Mouse (Mus musculus) forebrain, postnatal 0 days (tissue): ENCODE results near the gene Lag3. TPM values are rescaled to one million over a fixed set of nuclear protein-coding genes. Genes with fewer than 3 reads are reported as not detected.

Source experiments
- ATAC-seq: fragments of 200-750 bp; cut with Nextera tagmentation; 2 replicates; pipeline ENCODE4 v1.8.0; 2017; ENCODE audit warnings: mild to moderate bottlenecking, moderate library complexity
- DNase-seq: peaks from one replicate; pipeline ENCODE4 v3.0.0-alpha.2; 2015
- H3K27ac ChIP-seq: fragments of 300-500 bp; sonication (generic); 2 replicates; pipeline ENCODE4 v1.5.1; 2014; ENCODE audit warnings: low read depth, mild to moderate bottlenecking, antibody characterized with exemption, low read length, moderate library complexity, mixed read lengths
- H3K27me3 ChIP-seq: fragments of 300-500 bp; sonication (generic); 2 replicates; pipeline ENCODE4 v1.6.1; 2014; ENCODE audit warnings: mild to moderate bottlenecking, low read length, mixed read lengths; ENCODE audit not compliant: insufficient read depth
- H3K36me3 ChIP-seq: fragments of 300-500 bp; sonication (generic); 2 replicates; pipeline ENCODE4 v1.6.1; 2014; ENCODE audit warnings: mild to moderate bottlenecking, moderate library complexity; ENCODE audit not compliant: insufficient read depth
- H3K4me1 ChIP-seq: fragments of 300-500 bp; sonication (generic); 2 replicates; pipeline ENCODE4 v1.6.1; 2014; ENCODE audit warnings: antibody characterized with exemption; ENCODE audit not compliant: insufficient read depth
- H3K4me2 ChIP-seq: fragments of 300-500 bp; sonication (generic); 2 replicates; pipeline ENCODE4 v1.6.1; 2014; ENCODE audit warnings: low read depth, mild to moderate bottlenecking, moderate library complexity
- H3K4me3 ChIP-seq: fragments of 300-500 bp; sonication (generic); 2 replicates; pipeline ENCODE4 v1.5.1; 2014; ENCODE audit warnings: low read depth, low read length, mixed read lengths
- H3K9ac ChIP-seq: fragments of 300-500 bp; sonication (generic); 2 replicates; pipeline ENCODE4 v1.6.1; 2014; ENCODE audit warnings: mild to moderate bottlenecking
- H3K9me3 ChIP-seq: fragments of 300-500 bp; sonication (generic); 2 replicates; pipeline ENCODE4 v1.6.1; 2016; ENCODE audit warnings: low read length
- CTCF ChIP-seq: sonication (generic); IDR thresholded peaks from 2 replicates; pipeline ENCODE4 v1.5.1; 2016; ENCODE audit warnings: antibody characterized with exemption, control low read depth, low read depth
- WGBS: fragments of 180-500 bp; shearing (Covaris S2); extraction: QIAGEN DNeasy Blood & Tissue Kit; methylation state at CpG from one replicate; pipeline ENCODE4 v1.1.7; 2014; 5-methylcytosine and 5-hydroxymethylcytosine counted together
- polyA plus RNA-seq: library from polyadenylated mRNA; unstranded; fragments of >200 nt; fragmentation: Nextera tagmentation; extraction: Ambion mirVana; gene quantifications from 2 replicates; pipeline ENCODE4 v1.2.1, GENCODE M21; 2015
- total RNA-seq: library from RNA; depleted of rRNA; stranded (reverse); fragments of >200 nt; gene quantifications from 2 replicates; pipeline ENCODE4 v1.2.3, GENCODE M21; 2014

Lag3 gene
- total and polyA plus RNA-seq, 2 experiments from 2014 or later: 1.9 to 3.9 TPM

- DNase-seq: no peak
- no peak for TF ChIP-seq CTCF
- H3K36me3 ChIP-seq: peaks cover 16% of the 10 kb centered on the region; the same call in 1 of the 2 replicates
- no peaks in the 10 kb centered on the region for H3K9me3 ChIP-seq
- ATAC-seq: no peak
- WGBS: 81% methylated on average over 9 of the region's 9 CpGs
- no peak overlapping the region for H3K27ac ChIP-seq
- H3K4me1 ChIP-seq: peaks cover 15% of the 10 kb centered on the region
- no peak overlapping the region for H3K9ac ChIP-seq
- no peaks in the 10 kb centered on the region for H3K27me3 ChIP-seq
- H3K4me3 ChIP-seq: no peak overlapping the region
- no peak overlapping the region for H3K4me2 ChIP-seq
These were observed 51.0 kb downstream of the Lag3 start for GRCm38 (mm10) chr6:124860511-124860910.

- no peak overlapping the region for H3K4me3 ChIP-seq
- peak overlapping the region; percentile 35; the same call in 1 of the 2 replicates for H3K9ac ChIP-seq
- H3K4me1 ChIP-seq: peaks cover 14% of the 10 kb centered on the region
- peak overlapping the region; percentile 23 for H3K4me2 ChIP-seq
- DNase-seq (peak; percentile 85), ATAC-seq (no peak)
- H3K27ac ChIP-seq: peak overlapping the region; percentile 54; the same call in 1 of the 2 replicates
- peak; percentile 89 for TF ChIP-seq CTCF
- peaks cover 20% of the 10 kb centered on the region; the same call in 1 of the 2 replicates for H3K36me3 ChIP-seq
- WGBS: 8% methylated on average over 12 of the region's 12 CpGs
- no peaks in the 10 kb centered on the region for H3K27me3 ChIP-seq
- no peaks in the 10 kb centered on the region for H3K9me3 ChIP-seq
These were observed 51.8 kb downstream of the Lag3 start for GRCm38 (mm10) chr6:124859725-124860124.

- Histone ChIP-seq H3K4me2 (no peak overlapping the region), H3K4me1 (peaks cover 14% of the 10 kb centered on the region), H3K9me3 (no peaks in the 10 kb centered on the region), H3K27me3 (no peaks in the 10 kb centered on the region), H3K4me3 (no peak overlapping the region), H3K36me3 (peaks cover 25% of the 10 kb centered on the region; the same call in 1 of the 2 replicates), H3K27ac (no peak overlapping the region), H3K9ac (no peak overlapping the region)
- no peak for TF ChIP-seq CTCF
- whole genome bisulfite sequencing: 85% methylated on average over 25 of the region's 28 CpGs
- DNase-seq (no peak), ATAC-seq (no peak)
These were observed 52.8 kb downstream of the Lag3 start for GRCm38 (mm10) chr6:124858561-124859318.

GRCm38 (mm10) chr6:124857840-124858530 is 53.5 kb downstream of the Lag3 start:
- peaks cover 14% of the 10 kb centered on the region for H3K4me1 ChIP-seq
- no peak for TF ChIP-seq CTCF
- peaks cover 28% of the 10 kb centered on the region; the same call in 1 of the 2 replicates for H3K36me3 ChIP-seq
- peak overlapping the region; percentile 70 for H3K4me3 ChIP-seq
- H3K9ac ChIP-seq: peak overlapping the region; percentile 98
- peak overlapping the region; percentile 98 for H3K27ac ChIP-seq
- no peaks in the 10 kb centered on the region for H3K9me3 ChIP-seq
- WGBS: 20% methylated on average over 26 of the region's 26 CpGs
- H3K4me2 ChIP-seq: peak overlapping the region; percentile 84
- DNase-seq (no peak), ATAC-seq (no peak)
- no peaks in the 10 kb centered on the region for H3K27me3 ChIP-seq

- ATAC-seq (peak; percentile 89), DNase-seq (peak; percentile 90)
- Histone ChIP-seq H3K9ac (peak within 1 kb of the TSS; percentile 98), H3K9me3 (no peaks in the 10 kb centered on the region), H3K36me3 (peaks cover 33% of the 10 kb centered on the region; the same call in 1 of the 2 replicates), H3K4me3 (peak within 1 kb of the TSS; percentile 70), H3K27ac (peak within 1 kb of the TSS; percentile 98), H3K27me3 (no peaks in the 10 kb centered on the region), H3K4me1 (peaks cover 7% of the 10 kb centered on the region), H3K4me2 (peak within 1 kb of the TSS; percentile 84)
- 2% methylated on average over 78 of the region's 86 CpGs for WGBS
- peak; percentile 82 for TF ChIP-seq CTCF
These were observed 54.3 kb downstream of the Lag3 start, which contains the start of gene P3h3 for GRCm38 (mm10) chr6:124856916-124857839. Gene P3h3 (minus strand): TSS chr6:124857752.

GRCm38 (mm10) chr6:124856321-124856720 is 55.2 kb downstream of the Lag3 start:
- ATAC-seq (peak; percentile 76), DNase-seq (peak; percentile 84)
- Histone ChIP-seq H3K4me1 (peaks cover 7% of the 10 kb centered on the region; the same call in 1 of the 2 replicates), H3K4me3 (peak overlapping the region; percentile 70), H3K27me3 (no peaks in the 10 kb centered on the region), H3K36me3 (peaks cover 32% of the 10 kb centered on the region; the same call in 1 of the 2 replicates), H3K9ac (peak overlapping the region; percentile 98), H3K4me2 (peak overlapping the region; percentile 84), H3K9me3 (no peaks in the 10 kb centered on the region), H3K27ac (peak overlapping the region; percentile 98)
- no peak for TF ChIP-seq CTCF
- WGBS: 7% methylated on average over 14 of the region's 14 CpGs
